Mouse (Mus musculus): ENCODE results near the gene Ubfd1.

- no peak for TF ChIP-seq CTCF (IDR thresholded peaks at IDR 0.05; ENCODE audit: insufficient read depth, low read length)
- TF ChIP-seq POLR2A (IDR thresholded peaks at IDR 0.05; ENCODE audit: borderline replicate concordance, extremely low read depth, low read depth, low read length) = no peak
Observed at GRCm38 (mm10) chr7:122067517-122068381, 774 bp downstream of the Ubfd1 start.
